Mouse (Mus musculus) G1E (cell line): Measurements from ENCODE around the gene Evi5l. TPM values are rescaled to one million over a fixed set of nuclear protein-coding genes. Genes with fewer than 3 reads are reported as not detected.

Source experiments
- ATAC-seq: 2 replicates; pipeline ENCODE4 v1.8.0; 2016; ENCODE audit warnings: mild to moderate bottlenecking; ENCODE audit not compliant: insufficient number of reproducible peaks, poor library complexity, low FRiP score, severe bottlenecking; ENCODE audit errors: extremely low read depth
- DNase-seq: peaks from one replicate; pipeline ENCODE4 v3.0.0; 2012; ENCODE audit warnings: low spot score
- H3K27me3 ChIP-seq: 2 replicates; pipeline ENCODE4 v1.6.1; 2012; ENCODE audit warnings: mild to moderate bottlenecking, low read length, inconsistent platforms; ENCODE audit not compliant: insufficient read depth
- H3K36me3 ChIP-seq: replicated peaks from 2 replicates; pipeline ENCODE3; 2012; ENCODE audit warnings: mild to moderate bottlenecking, inconsistent platforms
- H3K4me1 ChIP-seq: 2 replicates; pipeline ENCODE4 v1.6.1; 2012; ENCODE audit warnings: low read depth, low read length, inconsistent platforms, mixed read lengths; ENCODE audit not compliant: insufficient read depth
- H3K4me3 ChIP-seq: 2 replicates; pipeline ENCODE4 v1.5.1; 2012; ENCODE audit warnings: low read depth, mild to moderate bottlenecking, inconsistent platforms, low read length, moderate library complexity, mixed read lengths
- H3K9me3 ChIP-seq: replicated peaks from 2 replicates; pipeline ENCODE4 v1.6.1; 2012; ENCODE audit warnings: inconsistent platforms
- CTCF ChIP-seq: IDR thresholded peaks from 2 replicates; pipeline ENCODE4 v1.5.1; 2012; ENCODE audit warnings: low read depth, low read length, inconsistent platforms, mixed read lengths
- GATA1 ChIP-seq: IDR thresholded peaks from 2 replicates; pipeline ENCODE4 v1.6.1; 2012; ENCODE audit warnings: borderline replicate concordance, low read length, inconsistent platforms, mixed read lengths
- GATA2 ChIP-seq: IDR thresholded peaks from 2 replicates; pipeline ENCODE4 v1.6.1; 2012; ENCODE audit warnings: low read depth, low read length, inconsistent platforms, borderline replicate concordance
- POLR2AphosphoS5 ChIP-seq: IDR thresholded peaks from 2 replicates; pipeline ENCODE4 v1.6.1; 2012; ENCODE audit warnings: low read depth, low read length, inconsistent platforms; ENCODE audit not compliant: insufficient replicate concordance
- TAL1 ChIP-seq: conservative IDR thresholded peaks from 2 replicates; pipeline ENCODE4 v1.6.1; 2012; ENCODE audit warnings: low read depth, low read length, inconsistent platforms, mixed read lengths
- polyA plus RNA-seq: library from polyadenylated mRNA; stranded (reverse); fragments of >175 nt; gene quantifications from 2 replicates; pipeline ENCODE4 v1.2.3, GENCODE M21; 2012
- total RNA-seq, 2 experiments: library from RNA; stranded (forward) in 1 of 2; stranded (reverse) in 1 of 2; fragments of 200-1000 nt in 1 of 2; fragments of >200 nt in 1 of 2; fragmentation: Nextera tagmentation in 1 of 2; gene quantifications; 2 replicates each; pipeline ENCODE4 v1.2.3; 2014 to 2017

The Evi5l gene
- total and polyA plus RNA-seq, 3 experiments = 8.5 to 12.7 (median 9.7) TPM

- Histone ChIP-seq H3K4me1 (peaks cover 5% of the 10 kb centered on the region), H3K4me3 (no peak overlapping the region), H3K36me3 (no peaks in the 10 kb centered on the region), H3K9me3 (no peaks in the 10 kb centered on the region), H3K27me3 (peaks cover 51% of the 10 kb centered on the region)
- no peak for DNase-seq
- ATAC-seq = no peak
- TF ChIP-seq POLR2AphosphoS5 = no peak
- no peak for TF ChIP-seq CTCF
Measured at GRCm38 (mm10) chr8:4219617-4220016, 53.2 kb downstream of the Evi5l start.

DNA sequence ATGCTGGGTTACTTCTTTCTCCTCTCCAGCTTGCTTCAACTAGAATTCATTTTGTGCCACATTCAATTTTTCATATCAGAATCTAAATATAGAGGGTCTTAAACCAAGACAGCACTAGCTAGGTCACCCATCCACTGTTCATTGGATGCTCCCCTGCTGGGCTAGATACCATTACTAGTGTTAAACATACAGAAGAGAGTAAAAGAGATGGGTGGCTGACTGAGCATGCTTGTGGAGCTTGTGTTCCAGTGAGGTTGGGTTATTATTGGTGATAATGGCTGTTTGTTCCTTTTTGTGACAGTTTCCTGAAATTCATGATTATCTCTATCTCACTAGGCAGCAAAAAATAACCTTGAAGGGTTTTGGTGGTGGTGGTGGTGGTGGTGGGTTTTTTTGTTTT, 55.7 kb downstream of the Evi5l start:
- H3K9me3 ChIP-seq = no peaks in the 10 kb centered on the region
- no peak for TF ChIP-seq TAL1
- TF ChIP-seq CTCF = no peak
- no peak for TF ChIP-seq GATA1
- no peak for TF ChIP-seq POLR2AphosphoS5
- TF ChIP-seq GATA2 = no peak
- no peak overlapping the region for H3K4me3 ChIP-seq
- peaks cover 50% of the 10 kb centered on the region for H3K27me3 ChIP-seq
- H3K36me3 ChIP-seq = no peaks in the 10 kb centered on the region
- no peak for ATAC-seq
- H3K4me1 ChIP-seq = no peaks in the 10 kb centered on the region
- no peak for DNase-seq

DNA sequence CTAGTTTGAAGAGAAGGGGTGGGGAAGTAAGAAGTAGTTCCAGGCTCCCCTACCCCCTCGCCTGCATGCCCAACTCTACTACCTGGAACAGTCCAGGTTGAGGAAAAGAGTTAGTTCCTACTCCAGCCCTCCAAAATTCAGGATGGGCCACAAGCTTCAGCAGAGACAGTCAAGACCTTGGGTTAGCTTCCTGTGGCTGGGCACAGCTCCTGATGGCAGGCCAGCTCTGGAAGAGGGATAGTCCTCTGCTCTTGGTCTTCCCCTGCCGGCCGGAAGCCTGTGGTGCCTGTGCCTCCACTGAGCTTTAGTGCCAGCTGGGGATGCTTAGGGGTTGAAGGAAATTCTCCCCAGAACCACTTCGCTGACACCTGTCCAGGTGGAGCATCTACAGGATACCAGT, 60.0 kb downstream of the Evi5l start:
- Histone ChIP-seq H3K4me3 (no peak overlapping the region), H3K9me3 (no peaks in the 10 kb centered on the region)
- no peak for ATAC-seq

GRCm38 (mm10) chr8:4226739-4227347, 60.5 kb downstream of the Evi5l start, which contains the start of gene Lrrc8e:
TSS of gene Lrrc8e (plus strand) at chr8:4226827.
- no peak for ATAC-seq
- TF ChIP-seq GATA1 = no peak
- TF ChIP-seq TAL1 = no peak
- TF ChIP-seq GATA2 = no peak
- TF ChIP-seq POLR2AphosphoS5 = no peak
- H3K4me3 ChIP-seq = no peak within 1 kb of the TSS; the same call in 1 of the 2 replicates

More for the DNA sequence above, 60.0 kb downstream of the Evi5l start:
- Histone ChIP-seq H3K4me1 (peaks cover 2% of the 10 kb centered on the region; the same call in 1 of the 2 replicates), H3K36me3 (no peaks in the 10 kb centered on the region), H3K27me3 (peaks cover 56% of the 10 kb centered on the region)
- no peak for DNase-seq
- no peak for TF ChIP-seq GATA2
- TF ChIP-seq POLR2AphosphoS5 = no peak
- no peak for TF ChIP-seq GATA1
- no peak for TF ChIP-seq CTCF
- TF ChIP-seq TAL1 = no peak

DNA sequence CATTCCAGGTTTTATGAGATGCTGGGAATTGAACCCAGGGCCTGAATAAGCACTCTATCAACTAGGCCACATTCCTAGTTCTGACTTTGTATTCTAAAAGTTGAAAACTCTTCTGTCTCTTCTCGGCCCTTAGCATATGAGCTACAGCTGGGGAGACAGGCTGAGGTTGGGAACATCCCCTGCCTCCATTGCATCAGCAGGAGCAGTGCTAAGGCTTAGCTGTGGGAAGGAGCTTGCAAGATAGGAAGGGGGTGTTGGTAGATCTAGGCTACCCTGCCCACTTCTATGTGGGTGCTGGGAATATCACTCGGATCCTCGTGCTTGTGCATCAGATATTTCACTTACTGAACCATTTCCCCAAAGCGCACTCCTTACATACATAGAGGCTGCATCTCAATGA, 61.6 kb downstream of the Evi5l start:
- DNase-seq (no peak), ATAC-seq (no peak)
- no peaks in the 10 kb centered on the region for H3K36me3 ChIP-seq
- no peak for TF ChIP-seq CTCF
- no peak for TF ChIP-seq TAL1
- no peak for TF ChIP-seq POLR2AphosphoS5
- no peak for TF ChIP-seq GATA2
- no peak for TF ChIP-seq GATA1
- peaks cover 2% of the 10 kb centered on the region; the same call in 1 of the 2 replicates for H3K4me1 ChIP-seq
- no peaks in the 10 kb centered on the region for H3K9me3 ChIP-seq
- H3K27me3 ChIP-seq = peaks cover 62% of the 10 kb centered on the region
- no peak overlapping the region for H3K4me3 ChIP-seq

More at GRCm38 (mm10) chr8:4226739-4227347, 60.5 kb downstream of the Evi5l start, which contains the start of gene Lrrc8e:
- Histone ChIP-seq H3K36me3 (no peaks in the 10 kb centered on the region), H3K4me1 (peaks cover 2% of the 10 kb centered on the region; the same call in 1 of the 2 replicates), H3K27me3 (peaks cover 61% of the 10 kb centered on the region), H3K9me3 (no peaks in the 10 kb centered on the region)
- DNase-seq = no peak

DNA sequence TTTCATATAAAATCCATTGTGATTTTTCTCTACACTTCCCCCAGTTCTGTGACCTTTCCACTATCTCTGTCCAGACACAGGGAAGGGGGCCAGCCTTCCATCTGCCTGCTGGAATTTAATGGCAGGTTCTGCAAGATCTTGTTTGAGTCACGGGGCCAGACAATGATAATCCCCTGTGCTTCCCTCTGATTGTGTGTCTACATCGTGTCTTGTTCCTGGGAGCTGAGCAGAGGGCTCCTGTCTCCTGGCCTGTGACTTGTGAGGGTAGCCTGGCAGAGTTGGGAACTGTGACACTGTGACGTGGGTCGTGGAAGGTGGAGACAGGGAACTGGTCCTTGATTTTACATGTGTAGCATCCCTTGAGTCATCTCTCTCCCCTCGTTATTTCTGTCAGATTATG, 63.4 kb downstream of the Evi5l start:
- H3K27me3 ChIP-seq = peaks cover 58% of the 10 kb centered on the region

More for the DNA sequence above, 63.4 kb downstream of the Evi5l start:
- TF ChIP-seq POLR2AphosphoS5 (no peak), TAL1 (no peak), GATA1 (no peak), CTCF (no peak)
- H3K4me1 ChIP-seq = peaks cover 2% of the 10 kb centered on the region; the same call in 1 of the 2 replicates
- no peaks in the 10 kb centered on the region for H3K36me3 ChIP-seq
- no peak overlapping the region for H3K4me3 ChIP-seq
- no peak for ATAC-seq
- no peaks in the 10 kb centered on the region for H3K9me3 ChIP-seq
- no peak for DNase-seq
